Mouse (Mus musculus) thymus, adult 2 months (tissue): Measurements from ENCODE around the gene Ctsa. TPM values are rescaled to one million over a fixed set of nuclear protein-coding genes. Genes with fewer than 3 reads are reported as not detected.

Experiments
- DNase-seq: peaks from one replicate; pipeline ENCODE4 v3.0.0; 2021
- H3K27ac ChIP-seq: fragments of 200-500 bp; 2 replicates; pipeline ENCODE4 v1.5.1; 2012; ENCODE audit warnings: low read length, control low read depth; ENCODE audit not compliant: control insufficient read depth, insufficient read depth
- H3K27me3 ChIP-seq: fragments of 200-500 bp; 2 replicates; pipeline ENCODE4 v1.6.1; 2012; ENCODE audit warnings: mild to moderate bottlenecking, low read length, moderate library complexity, mixed read lengths; ENCODE audit not compliant: control insufficient read depth, insufficient read depth
- H3K36me3 ChIP-seq: fragments of 200-500 bp; 2 replicates; pipeline ENCODE4 v1.6.1; 2012; ENCODE audit warnings: mild to moderate bottlenecking, low read length, moderate library complexity; ENCODE audit not compliant: control insufficient read depth, insufficient read depth
- H3K4me1 ChIP-seq: fragments of 200-500 bp; replicated peaks from 2 replicates; pipeline ENCODE4 v1.6.1; 2012; ENCODE audit warnings: low read length; ENCODE audit not compliant: control insufficient read depth, insufficient read depth
- H3K4me3 ChIP-seq: fragments of 200-500 bp; 2 replicates; pipeline ENCODE4 v1.5.1; 2012; ENCODE audit warnings: mild to moderate bottlenecking, low read length, control low read depth, moderate library complexity; ENCODE audit not compliant: control insufficient read depth, insufficient read depth
- CTCF ChIP-seq: fragments of 200-500 bp; IDR thresholded peaks from 2 replicates; pipeline ENCODE4 v1.5.1; 2012; ENCODE audit warnings: mild to moderate bottlenecking, control low read depth, low read length, moderate library complexity, borderline replicate concordance; ENCODE audit not compliant: control insufficient read depth, poor library complexity, insufficient read depth; ENCODE audit errors: extremely low read depth
- POLR2A ChIP-seq: fragments of 200-500 bp; IDR thresholded peaks from 2 replicates; pipeline ENCODE4 v1.6.1; 2012; ENCODE audit warnings: mild to moderate bottlenecking, low read length, control low read depth, moderate library complexity; ENCODE audit not compliant: control insufficient read depth, poor library complexity, insufficient read depth; ENCODE audit errors: extremely low read depth
- WGBS: fragments of 180-500 bp; shearing (Covaris S2); methylation state at CpG from one replicate; pipeline ENCODE4 v1.1.7; 2018; 5-methylcytosine and 5-hydroxymethylcytosine counted together
- polyA plus RNA-seq: library from polyadenylated mRNA; depleted of rRNA; stranded (reverse); fragments of >200 nt; gene quantifications from 2 replicates; pipeline ENCODE4 v1.2.3, GENCODE M21; 2012

The Ctsa gene
- polyA plus RNA-seq, 1 experiment = 538 TPM

- no peak for DNase-seq
- TF ChIP-seq CTCF (no peak), POLR2A (no peak)
- peaks cover 5% of the 10 kb centered on the region; the same call in 1 of the 2 replicates for H3K36me3 ChIP-seq
- H3K4me1 ChIP-seq = no peaks in the 10 kb centered on the region
- no peaks in the 10 kb centered on the region for H3K27me3 ChIP-seq
- no peak overlapping the region for H3K4me3 ChIP-seq
- H3K27ac ChIP-seq = no peak overlapping the region
- WGBS = 97% methylated on average over 5 of the region's 5 CpGs
These were observed 15.0 kb upstream of the Ctsa start for GRCm38 (mm10) chr2:164817703-164818102.

- TF ChIP-seq POLR2A (no peak), CTCF (no peak)
- Histone ChIP-seq H3K27ac (no peak overlapping the region), H3K4me1 (0 out of 2 replicates have a peak, but pooled peaks cover 2% of the 10 kb centered on the region), H3K36me3 (peaks cover 7% of the 10 kb centered on the region; the same call in 1 of the 2 replicates), H3K27me3 (no peaks in the 10 kb centered on the region), H3K4me3 (no peak overlapping the region)
- 95% methylated on average over 6 of the region's 6 CpGs for WGBS
- DNase-seq = no peak
These were observed 11.6 kb upstream of the Ctsa start for GRCm38 (mm10) chr2:164821060-164821459.

GRCm38 (mm10) chr2:164822636-164823165 lies 10.0 kb upstream of the Ctsa start, which contains the start of gene Zswim1:
Gene Zswim1, plus strand, starts transcription at chr2:164822686.
- Histone ChIP-seq H3K4me1 (0 out of 2 replicates have a peak, but pooled peaks cover 2% of the 10 kb centered on the region), H3K4me3 (peak within 1 kb of the TSS; percentile 75), H3K27ac (no peak within 1 kb of the TSS), H3K27me3 (no peaks in the 10 kb centered on the region), H3K36me3 (peaks cover 8% of the 10 kb centered on the region; the same call in 1 of the 2 replicates)
- peak; percentile 100 for DNase-seq
- peak; percentile 77 for TF ChIP-seq POLR2A
- TF ChIP-seq CTCF = peak; percentile 69
- 1% methylated on average over 32 of the region's 32 CpGs for WGBS

- no peak for DNase-seq
- 0 out of 2 replicates have a peak, but pooled peaks cover 2% of the 10 kb centered on the region for H3K4me1 ChIP-seq
- H3K4me3 ChIP-seq = peak overlapping the region; percentile 75
- WGBS = 1% methylated on average over 10 of the region's 10 CpGs
- peaks cover 8% of the 10 kb centered on the region; the same call in 1 of the 2 replicates for H3K36me3 ChIP-seq
- TF ChIP-seq POLR2A (0 out of 2 replicates have a peak, but pooled peaks have one; percentile 6), CTCF (no peak; the same call in 1 of the 2 replicates)
- no peak overlapping the region for H3K27ac ChIP-seq
- no peaks in the 10 kb centered on the region for H3K27me3 ChIP-seq
These were observed 9.5 kb upstream of the Ctsa start for GRCm38 (mm10) chr2:164823181-164823585.

- TF ChIP-seq POLR2A = no peak
- TF ChIP-seq CTCF = no peak
- no peak overlapping the region for H3K4me3 ChIP-seq
- 0 out of 2 replicates have a peak, but pooled peaks cover 2% of the 10 kb centered on the region for H3K4me1 ChIP-seq
- no peaks in the 10 kb centered on the region for H3K27me3 ChIP-seq
- 89% methylated on average over 4 of the region's 4 CpGs for WGBS
- no peak for DNase-seq
- no peak overlapping the region for H3K27ac ChIP-seq
- peaks cover 8% of the 10 kb centered on the region; the same call in 1 of the 2 replicates for H3K36me3 ChIP-seq
These were observed 8.7 kb upstream of the Ctsa start for GRCm38 (mm10) chr2:164823969-164824368.

- TF ChIP-seq POLR2A = no peak
- no peak for TF ChIP-seq CTCF
- 0 out of 2 replicates have a peak, but pooled peaks cover 2% of the 10 kb centered on the region for H3K4me1 ChIP-seq
- WGBS = 98% methylated on average over 17 of the region's 17 CpGs
- no peak overlapping the region for H3K4me3 ChIP-seq
- no peaks in the 10 kb centered on the region for H3K27me3 ChIP-seq
- no peak overlapping the region for H3K27ac ChIP-seq
- H3K36me3 ChIP-seq = peaks cover 7% of the 10 kb centered on the region; the same call in 1 of the 2 replicates
- no peak for DNase-seq
These were observed 7.2 kb upstream of the Ctsa start for GRCm38 (mm10) chr2:164825521-164825920.

GRCm38 (mm10) chr2:164827146-164827850 lies 5.4 kb upstream of the Ctsa start:
- H3K36me3 ChIP-seq = 0 out of 2 replicates have a peak, but pooled peaks cover 3% of the 10 kb centered on the region
- no peak overlapping the region for H3K27ac ChIP-seq
- 0 out of 2 replicates have a peak, but pooled peaks cover 2% of the 10 kb centered on the region for H3K4me1 ChIP-seq
- DNase-seq = no peak
- H3K4me3 ChIP-seq = no peak overlapping the region
- TF ChIP-seq CTCF = no peak
- TF ChIP-seq POLR2A = no peak
- WGBS = 94% methylated on average over 16 of the region's 16 CpGs
- H3K27me3 ChIP-seq = no peaks in the 10 kb centered on the region
